Mouse (Mus musculus) lung, postnatal 14 days (tissue): ENCODE measurements around the gene Ankrd23.
"Not testable (repeated sequence)": the region's sequence is repeated elsewhere in the genome, so short reads cannot be mapped to it uniquely, and the experiment has no call there.

Experiments
- DNase-seq: peaks from one replicate; pipeline ENCODE4 v3.0.0; 2021

Gene Ankrd23

DNA sequence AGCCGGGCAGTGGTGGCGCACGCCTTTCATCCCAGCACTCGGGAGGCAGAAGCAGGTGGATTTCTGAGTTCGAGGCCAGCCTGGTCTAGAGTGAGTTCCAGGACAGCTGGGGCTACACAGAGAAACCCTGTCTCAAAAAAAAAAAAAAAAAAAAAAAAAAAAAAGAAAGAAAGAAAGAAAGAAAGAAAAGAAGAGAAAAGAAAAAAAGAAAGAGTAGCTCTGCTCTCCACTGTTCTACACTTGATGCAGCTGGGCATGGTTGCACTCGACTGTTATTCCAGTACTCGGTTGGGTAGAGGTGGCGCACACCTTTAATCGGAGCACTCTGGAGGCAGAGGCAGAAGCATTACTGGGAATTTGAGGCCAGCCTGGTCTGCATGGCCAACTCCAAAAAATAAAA lies at the start of gene Ankrd23:
Gene Ankrd23, minus strand, starts transcription at position 101 of the 400 bp plus-strand sequence.
- not testable (repeated sequence) for DNase-seq

DNA sequence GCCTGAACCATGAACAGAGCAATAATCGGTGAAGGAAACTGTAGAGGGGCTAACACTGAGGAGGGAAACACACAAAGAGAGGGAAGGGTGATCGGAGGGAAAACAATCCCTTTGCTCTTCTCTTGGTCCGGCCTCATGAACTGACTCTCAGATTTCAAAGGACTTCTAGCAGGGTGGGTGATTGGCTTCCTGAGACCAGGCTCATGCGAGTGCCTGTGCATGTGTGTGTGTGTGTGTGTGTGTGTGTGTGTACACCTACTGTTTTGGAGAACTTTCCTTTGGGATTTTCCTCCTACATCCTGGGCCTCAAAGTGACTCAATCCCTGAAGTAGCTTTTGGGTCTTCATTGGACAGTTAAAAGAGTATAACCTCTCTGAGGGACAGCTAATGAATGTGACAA lies 49.6 kb upstream of the Ankrd23 start:
- DNase-seq = no peak

DNA sequence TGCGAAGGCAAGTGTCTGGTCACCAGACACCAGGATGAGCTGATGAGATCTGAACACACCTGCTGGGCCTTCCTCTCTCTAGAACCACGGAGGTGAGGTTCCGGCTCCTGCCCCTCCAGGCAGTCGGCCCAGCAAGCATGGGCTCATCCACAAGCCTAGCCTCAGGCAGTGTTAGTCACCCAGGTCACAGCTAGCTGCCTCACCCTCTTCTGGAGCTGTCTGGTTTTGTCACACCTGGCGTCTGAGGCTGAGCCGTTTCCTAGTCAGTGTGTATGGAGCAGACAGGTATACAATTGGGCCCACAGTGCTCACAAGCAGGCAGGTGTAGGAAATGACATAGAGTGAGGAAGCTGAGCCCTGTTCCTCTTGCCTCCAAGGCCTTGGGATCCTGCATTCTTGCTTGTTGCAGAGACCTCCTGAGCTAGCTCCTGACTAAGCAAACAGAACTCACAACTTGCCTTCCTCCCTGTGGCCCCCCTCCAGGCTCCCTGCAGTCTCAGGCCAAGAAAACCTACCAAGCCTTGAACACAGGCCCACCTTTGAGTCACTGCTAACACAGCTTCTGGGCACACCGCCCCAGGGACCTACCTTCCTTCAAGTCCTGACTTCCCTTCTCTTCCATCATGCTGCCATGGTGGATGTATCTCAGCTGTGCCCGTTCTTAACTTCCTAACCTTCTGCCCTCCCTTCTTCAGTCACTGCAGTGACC lies 46.9 kb upstream of the Ankrd23 start:
- DNase-seq = no peak

DNA sequence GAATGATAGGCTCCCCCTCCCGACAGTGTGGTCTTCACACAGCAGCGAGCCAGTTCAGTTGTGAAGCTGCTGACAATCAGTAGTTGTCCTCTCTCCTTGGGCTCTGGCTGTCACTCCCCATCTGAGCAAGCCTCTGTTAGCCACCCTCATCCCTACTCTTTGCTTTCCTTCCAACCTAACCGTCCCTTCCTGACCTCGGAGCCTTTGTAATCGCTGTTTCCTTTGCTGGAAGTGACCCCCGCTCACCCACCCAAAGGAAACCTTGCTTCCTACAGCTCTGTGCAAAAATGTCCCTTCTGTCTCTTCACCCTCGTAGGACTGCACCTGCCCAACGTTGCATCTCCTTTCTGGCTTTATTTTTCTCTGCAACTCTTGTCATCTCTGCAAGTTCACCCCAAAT lies 45.5 kb upstream of the Ankrd23 start:
- no peak for DNase-seq

DNA sequence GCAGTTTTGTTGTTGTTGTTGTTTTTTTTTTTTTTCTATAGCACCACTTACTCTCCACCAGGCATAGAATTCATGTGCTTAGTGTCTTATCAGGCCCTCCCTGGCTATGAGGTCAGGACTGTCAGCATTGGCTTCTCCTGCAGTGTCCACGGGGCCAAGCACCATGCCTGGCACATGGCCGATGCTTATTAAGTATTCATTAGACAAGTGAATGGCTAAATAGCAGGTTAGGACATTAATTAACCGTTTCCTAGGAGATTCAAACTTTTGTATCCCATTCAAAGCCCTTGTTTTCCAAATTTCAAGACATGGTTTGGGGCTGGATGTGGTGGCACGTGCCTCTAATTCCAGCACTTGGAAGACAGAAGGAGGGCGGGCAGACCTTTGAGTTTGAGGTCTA lies 44.6 kb upstream of the Ankrd23 start:
- no peak for DNase-seq

DNA sequence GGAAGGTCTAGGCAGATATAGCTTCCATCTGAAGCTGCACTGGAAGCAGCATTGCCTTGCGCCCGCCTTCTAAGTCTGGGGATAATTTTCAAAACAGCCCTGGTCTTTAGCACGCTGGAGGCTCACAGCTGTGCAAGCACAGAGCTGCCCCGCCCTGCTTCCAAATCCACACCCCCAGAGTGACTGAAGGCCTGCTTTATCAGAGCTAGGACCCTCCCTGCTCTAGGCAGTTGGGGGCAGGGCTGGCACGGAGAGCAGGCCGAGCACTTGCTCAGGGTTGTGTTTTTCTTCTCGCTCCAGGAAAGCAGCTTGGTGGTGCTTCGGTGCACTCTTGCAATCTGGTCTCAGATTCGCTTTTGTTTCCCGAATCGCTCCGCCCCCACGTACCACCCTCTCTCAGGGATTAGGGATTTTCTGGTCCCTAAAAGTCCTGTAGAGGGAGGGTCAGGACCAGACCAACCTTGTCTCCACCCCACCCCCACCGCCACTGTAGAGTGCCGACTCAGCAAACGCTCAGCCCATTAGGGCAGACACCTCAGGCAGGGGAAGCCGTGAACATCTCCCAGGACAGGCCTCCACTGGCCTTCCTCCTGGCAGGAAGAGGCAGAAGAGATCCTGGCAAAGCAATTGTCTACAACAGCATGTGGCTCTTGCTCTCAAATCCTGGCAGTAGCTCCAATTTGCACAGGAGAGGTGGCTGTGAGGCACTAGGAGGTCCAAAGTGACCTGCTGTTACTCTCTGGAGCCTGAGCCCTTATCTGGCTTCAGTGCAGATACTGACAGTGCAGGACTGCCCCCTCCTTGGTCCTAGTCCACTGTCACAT lies 43.9 kb upstream of the Ankrd23 start:
- no peak for DNase-seq

DNA sequence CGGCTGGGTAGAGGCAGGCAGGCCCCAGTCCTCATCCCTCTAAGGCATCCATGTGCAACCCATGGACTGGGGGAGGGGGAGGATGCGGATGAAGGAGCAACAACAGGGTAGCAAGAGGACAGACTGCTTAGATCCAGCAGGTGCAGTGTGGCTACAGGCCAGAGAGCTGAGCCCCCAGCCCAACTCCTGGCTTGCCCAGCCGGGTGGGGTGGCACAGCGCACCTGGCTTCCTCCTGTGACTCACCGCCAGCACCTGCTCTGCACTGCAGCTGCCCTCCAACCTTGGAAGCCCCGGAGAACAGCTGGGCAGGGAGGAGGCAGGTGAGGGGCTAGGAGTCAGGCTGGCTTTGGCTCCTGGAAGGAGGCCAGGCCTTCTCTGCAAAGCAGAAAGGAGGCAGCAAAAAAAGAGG lies 43.3 kb upstream of the Ankrd23 start:
- DNase-seq = no peak

DNA sequence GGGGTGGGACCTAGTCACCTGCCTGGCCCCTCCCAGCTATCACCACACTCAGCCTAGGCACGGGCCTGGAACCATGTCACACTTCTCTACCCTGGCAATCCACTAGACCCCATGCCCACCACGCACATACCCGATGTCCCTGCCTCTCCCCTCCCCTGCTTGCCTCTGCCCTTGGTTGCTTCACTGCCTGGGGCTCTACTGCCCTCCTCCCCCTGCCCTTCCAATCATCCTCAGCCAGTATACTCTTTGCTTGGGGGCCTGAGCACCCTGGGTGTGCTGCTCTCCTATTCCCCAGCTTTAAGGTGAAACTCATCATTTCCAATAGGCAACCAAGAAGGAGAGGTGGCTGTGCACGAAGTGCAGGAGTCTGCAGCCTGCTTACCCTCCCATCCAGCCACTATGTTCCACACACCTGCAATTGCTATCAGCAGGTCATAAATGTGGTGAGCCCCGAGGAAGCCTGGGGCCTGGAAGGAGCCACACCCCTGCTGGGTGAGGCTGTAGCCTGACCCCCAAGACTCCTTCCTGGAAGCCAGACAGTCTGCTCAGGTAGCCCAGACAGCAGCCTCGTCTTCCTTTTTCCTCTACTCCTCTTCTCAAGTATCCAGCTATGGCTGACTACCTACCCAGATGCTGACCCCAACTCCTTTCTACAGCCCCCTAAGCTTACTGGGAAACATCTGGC lies 40.5 kb upstream of the Ankrd23 start:
- no peak for DNase-seq

DNA sequence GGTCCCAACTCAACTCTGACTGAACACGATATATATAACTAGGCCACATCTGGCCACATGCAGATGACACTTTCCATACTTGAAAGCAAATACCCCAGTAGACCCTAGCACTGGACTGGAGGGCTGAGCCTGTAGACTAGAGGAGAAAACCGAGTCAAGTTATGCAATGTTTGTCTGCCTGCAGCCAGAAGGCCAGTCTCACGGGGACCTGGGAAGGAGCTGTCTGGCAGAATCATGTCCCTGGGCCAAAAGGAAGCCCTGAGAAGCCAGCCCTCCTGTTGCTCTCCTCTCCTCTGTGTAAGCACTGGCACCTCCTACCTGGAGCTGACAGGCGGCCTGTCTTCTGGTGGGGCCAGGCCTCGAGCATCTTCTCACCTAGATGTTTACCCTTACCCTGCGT lies 38.7 kb upstream of the Ankrd23 start:
- no peak for DNase-seq

DNA sequence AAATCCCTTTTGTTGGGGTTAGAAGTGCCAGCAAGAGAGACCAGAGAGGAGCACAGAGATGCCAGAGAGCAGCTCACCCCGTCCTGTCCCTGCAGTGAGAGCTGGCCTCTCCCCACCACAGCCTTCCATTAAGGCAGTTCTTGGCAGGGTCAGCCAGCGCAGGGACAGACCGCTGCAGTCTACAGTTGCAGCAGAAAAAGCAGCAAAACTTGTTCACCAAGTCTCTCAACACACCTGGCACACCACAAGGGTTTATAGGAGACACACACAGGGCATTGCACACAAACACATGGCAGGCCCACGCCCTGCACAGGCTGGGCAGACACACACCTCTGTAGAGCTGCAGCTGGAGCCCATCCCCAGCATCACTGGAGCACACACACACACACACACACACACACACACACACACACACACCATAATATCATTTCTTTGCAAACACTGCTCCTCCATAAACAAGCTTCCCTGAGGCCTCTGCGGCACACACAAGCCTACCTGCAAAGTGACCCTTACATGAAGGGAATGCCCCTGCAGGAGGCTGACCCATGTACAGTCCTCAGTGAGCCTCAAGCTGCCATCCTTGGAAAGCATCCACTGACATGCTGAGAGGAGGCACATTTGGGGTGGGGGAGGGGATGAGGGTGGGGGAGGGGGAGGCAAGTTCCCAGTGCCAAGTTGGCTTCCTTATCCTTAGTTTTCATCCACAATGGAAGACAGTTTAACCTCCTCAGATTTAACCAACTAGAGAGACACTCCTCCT lies 37.7 kb upstream of the Ankrd23 start:
- no peak for DNase-seq

DNA sequence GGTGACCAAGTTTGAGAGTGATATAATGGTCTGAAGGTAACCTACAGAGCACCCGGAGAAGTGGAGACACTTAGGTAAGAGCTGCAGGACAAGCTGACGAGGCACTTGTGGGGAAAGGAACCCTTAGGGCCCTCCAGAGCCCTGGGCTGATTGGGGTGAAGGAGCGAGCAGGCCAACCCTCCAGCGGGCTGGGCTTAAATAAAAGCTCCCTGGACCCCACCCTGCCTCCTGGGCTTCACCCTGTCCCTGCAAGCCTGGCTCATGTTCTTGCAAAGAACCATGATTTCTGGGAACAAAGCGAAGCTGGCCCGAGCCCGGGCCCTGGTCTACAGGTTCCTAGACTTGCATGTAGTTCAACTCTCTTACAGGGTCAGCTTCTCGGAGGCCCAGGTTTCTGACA lies 36.8 kb upstream of the Ankrd23 start:
- DNase-seq = no peak

DNA sequence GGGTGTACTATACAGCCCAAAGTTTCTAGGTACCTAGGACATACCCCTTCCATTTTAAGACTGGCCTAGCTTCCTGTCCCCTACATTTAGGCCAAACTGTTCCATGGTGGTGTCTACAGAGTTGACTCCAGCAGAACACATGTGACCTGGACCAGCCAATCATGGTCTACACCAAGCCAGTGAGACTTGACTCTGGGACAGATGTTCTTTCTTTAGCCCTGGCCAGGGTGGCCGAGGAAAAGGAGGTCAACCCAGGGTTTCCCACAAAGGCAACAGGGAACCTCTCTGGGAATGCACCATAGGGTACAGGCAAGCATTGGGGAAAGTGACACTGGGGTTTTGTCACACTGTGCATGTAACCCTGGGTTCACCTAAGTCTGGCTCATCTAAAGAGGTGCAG lies 36.0 kb upstream of the Ankrd23 start:
- DNase-seq = no peak

DNA sequence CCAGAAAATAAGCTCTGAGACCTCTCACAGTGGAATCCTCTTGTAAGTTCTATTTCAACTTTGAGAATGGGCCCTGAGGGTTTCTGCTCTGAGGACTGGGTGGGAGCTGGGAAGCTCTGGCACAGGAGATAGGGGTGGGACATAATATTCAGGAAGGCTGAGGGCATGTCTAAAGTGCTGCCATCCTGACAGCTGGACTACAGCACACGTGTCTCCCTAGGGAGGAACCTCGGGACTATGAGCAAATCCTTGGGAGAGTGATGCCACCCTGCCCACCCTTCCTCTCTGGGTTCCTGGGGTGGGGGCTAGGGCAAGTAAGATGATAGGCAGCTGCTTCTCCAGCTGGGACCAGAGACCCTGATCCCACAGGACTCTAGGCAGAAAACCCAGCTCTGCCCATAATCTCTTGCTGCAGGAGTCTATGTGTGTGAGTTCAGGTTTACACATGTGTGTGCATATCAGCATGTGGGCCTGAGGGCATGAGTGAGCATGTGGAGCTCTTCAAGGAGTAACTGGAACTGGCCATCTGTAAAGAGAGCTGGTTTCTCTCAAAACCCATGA lies 35.5 kb upstream of the Ankrd23 start:
- DNase-seq = no peak

DNA sequence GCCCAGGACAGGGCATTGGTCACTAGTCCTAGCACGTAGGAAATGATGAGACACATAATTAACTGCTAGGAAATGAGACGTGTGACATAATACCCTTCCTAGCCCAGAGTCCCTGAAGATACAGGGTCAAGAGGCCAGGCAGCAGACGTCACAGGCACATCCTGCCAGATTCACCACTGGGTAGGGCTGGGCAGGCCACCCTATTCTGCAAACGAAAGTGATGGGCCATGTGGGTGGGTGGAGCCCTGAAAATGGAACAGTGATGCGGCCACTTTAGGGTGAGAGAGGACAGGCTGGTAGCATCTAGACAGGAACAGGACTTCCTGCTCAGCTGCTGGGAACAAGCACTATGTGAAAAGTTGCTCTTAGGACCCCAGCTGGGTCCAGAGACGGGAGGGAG lies 34.9 kb upstream of the Ankrd23 start:
- peak; percentile 65 for DNase-seq

DNA sequence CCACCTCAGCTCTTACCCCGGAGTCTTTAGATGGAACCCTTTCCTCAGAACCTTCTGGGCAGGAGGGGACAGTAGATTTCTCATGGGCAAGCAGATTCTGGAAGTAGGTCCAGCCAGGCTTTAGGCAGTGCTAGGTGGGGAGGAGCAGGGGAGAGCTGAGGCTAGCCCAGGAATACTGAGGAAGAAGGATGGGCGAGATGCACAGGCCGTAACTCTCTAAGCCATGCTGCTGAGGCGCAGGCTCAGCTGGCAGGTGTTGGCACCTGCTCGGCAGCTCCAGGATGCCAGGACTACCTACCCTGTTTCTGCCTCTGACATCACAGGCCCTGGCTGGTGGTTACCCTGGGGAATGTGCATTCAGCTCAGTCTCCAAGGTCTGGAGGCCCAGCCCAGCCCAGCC lies 33.6 kb upstream of the Ankrd23 start:
- DNase-seq = no peak

DNA sequence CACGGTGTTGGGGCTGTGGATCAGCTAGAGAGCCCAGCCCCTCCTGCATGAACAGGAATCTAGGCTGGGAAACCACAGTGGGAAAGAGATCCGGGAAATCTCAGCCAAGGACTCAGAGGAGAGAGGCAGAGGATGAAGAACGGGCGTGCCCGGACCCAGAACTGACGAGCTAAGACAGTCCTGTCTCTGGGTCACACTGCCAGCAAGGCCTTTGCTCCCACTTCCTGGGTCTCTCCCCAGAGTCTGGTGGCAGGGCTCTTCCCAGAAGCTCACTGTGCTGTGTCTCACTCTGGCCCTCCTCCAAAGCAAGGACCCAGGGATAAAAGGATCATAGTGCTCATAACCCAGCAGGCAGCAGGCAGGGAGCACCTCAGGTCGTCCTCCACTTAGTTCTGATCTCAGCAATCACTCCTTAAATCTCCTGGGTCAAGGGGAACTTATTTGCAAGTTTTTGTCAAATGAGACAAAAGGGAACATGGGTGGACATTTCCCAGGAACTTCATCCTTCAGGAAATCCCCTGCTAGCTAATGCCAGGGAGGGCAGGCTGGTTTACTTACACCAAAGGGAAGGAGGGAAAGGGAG lies 33.1 kb upstream of the Ankrd23 start:
- DNase-seq = no peak

DNA sequence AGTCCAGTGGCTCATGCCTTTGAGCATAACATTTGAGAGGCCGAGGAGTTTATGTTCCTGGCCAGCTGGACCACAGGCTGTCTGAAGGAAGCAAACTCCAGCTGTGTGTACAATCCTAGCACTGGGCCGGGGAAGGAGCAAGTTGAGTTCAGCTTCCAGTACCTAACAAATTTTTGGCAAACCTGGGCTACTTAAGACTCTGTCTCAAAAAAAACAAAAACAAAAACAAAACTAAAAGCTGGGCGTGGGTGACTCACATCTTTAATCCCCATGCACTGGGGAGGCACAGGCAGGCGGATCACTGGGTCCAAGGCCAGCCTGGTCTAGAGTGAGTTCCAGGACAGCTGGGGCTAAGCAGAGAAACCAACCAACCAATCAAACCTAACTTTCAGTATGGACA lies 32.1 kb upstream of the Ankrd23 start:
- DNase-seq = no peak

DNA sequence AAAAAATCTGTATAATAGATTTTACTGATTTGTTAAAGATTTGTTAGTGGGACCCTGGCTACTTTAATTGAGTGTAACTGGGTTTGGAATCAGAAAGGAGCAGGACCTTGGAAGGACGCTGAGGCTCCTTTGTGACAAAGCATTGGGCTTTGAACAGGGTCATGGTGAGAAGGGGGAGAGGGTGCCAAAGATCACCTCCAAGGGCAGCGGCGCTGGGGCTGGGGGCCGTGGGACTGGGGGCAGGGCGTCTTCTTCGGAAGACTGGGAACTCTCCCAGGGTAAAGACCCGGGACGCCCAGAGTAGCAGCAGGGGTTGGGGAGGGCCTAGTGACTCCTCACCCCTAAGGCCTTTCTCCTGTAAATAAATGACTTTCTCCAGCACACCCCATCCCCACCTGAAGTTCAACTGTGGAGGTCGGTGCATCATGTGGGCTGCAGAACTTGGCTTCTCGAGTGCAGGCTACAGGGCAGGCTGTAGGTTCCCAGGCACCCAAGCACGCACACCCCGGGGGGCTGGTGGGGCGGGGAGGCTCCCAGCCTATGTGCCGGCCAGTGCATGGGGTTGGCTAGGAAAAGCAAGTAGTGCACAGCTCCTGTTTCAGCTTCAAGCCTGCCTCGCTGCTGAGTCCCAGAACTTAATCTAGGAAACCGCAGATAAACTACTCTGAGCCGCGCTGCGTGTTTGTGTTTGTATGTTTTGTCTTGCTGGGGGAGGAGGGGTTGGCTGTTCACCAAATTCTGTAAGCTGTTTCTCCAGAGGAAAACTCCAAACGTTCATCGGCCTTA lies 31.3 kb upstream of the Ankrd23 start:
- DNase-seq = no peak

DNA sequence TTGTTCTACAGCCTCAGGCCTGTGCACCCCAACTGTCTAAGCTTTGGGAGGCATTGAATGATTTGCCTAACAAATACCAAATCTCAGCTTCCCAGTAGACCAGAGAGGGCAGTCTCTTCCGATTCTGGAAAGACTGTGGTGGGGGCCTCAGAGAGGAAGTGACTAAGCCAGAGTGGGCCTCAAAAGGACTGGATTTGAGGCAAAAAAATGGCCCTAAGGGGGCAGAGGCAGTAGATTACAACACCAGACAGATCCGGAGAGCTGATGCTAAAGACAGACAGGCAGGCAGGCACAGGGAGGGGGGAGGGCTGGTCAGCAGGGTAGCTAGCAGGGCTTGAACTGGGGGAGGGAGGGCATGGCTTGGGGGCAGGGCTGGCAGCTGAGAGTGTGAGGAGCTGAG lies 29.7 kb upstream of the Ankrd23 start:
- no peak for DNase-seq

DNA sequence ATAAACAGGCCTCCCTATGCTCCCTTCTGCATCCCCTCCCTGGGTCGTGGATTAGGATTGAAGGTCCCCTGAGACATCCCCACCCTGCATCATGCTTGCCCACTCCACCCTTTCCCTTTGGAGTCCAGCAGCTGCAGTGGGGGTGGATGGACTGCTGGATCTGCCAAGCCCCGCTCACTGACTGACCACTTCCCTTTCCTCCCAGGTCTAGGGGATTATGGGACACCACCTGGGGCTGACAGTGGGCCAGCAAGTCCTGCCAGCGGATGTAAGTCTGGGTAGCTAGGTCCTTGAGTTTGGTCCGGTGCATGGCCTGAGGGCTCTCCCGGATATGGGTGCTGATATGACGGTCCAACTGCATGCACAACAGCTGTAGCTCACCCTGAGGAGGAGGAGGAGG lies 27.4 kb upstream of the Ankrd23 start:
- DNase-seq = no peak

DNA sequence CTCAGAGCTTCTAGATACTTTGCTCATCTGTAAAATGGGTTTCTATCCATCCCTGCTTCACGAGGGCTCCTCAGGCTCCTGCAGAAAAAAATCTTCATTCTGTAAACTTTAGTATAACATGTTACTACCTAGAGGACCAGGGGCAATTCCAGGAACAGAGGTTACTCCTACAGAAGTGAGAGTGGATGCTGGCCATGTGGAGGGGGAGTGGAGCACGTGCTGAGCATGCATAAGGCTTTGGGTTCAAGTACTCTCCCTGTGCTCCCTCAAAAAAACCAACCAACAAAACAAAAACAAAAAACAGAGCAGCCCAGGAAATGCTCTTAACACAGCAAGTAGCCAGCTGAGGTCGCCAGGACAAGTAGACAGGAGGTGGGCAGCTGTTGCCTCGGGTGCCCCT lies 26.9 kb upstream of the Ankrd23 start:
- no peak for DNase-seq

DNA sequence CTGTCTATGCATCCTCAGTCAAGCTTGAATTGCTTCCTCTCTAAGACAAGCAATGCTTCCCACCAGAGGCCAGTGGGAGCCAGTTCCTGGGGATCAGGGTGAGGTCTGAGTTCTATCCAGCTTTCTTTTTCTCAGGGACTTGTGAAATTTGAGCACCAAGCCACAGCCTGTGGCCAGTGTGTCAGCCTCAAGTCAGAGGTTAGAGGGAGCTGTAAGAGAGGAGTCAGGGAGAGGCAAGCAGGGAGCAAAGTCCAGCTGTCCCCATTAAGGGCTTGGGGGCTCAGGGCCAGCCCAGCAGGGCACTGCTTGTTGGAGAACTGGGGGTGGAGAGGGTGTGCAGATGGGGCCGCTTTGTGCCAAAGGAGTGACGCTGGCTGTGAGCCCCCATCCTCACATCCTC lies 26.5 kb upstream of the Ankrd23 start:
- DNase-seq = no peak
